Mouse (Mus musculus): ENCODE data around the gene Plekha1. TPM values are rescaled to one million over a fixed set of nuclear protein-coding genes. Genes with fewer than 3 reads are reported as not detected.

The Plekha1 gene
- 44.4 and 55.3 TPM in 2 replicates for polyA plus RNA-seq (2016; fragmentation: Nextera tagmentation; extraction: Ambion mirVana)

- Histone ChIP-seq H3K4me3 (peak within 1 kb of the TSS; percentile 91), H3K27me3 (ENCODE audit: insufficient read depth, poor library complexity, severe bottlenecking) (peaks cover 13% of the 10 kb centered on the region), H3K27ac (peak within 1 kb of the TSS; percentile 97), H3K9me3 (no peaks in the 10 kb centered on the region), H3K4me1 (peaks cover 12% of the 10 kb centered on the region; the same call in 1 of the 2 replicates), H3K36me3 (no peaks in the 10 kb centered on the region)
- under 1% methylated on average over 114 of the region's 114 CpGs for WGBS
- peak; percentile 98 for DNase-seq (ENCODE audit: low spot score)
Observed at GRCm38 (mm10) chr7:130865613-130866591, at the start of gene Plekha1. Gene Plekha1, plus strand, starts transcription at chr7:130865756.

- Histone ChIP-seq H3K36me3 (no peaks in the 10 kb centered on the region), H3K27ac (no peak overlapping the region), H3K4me3 (no peak overlapping the region), H3K4me1 (0 out of 2 replicates have a peak, but pooled peaks cover 6% of the 10 kb centered on the region), H3K9me3 (no peaks in the 10 kb centered on the region), H3K27me3 (ENCODE audit: insufficient read depth, poor library complexity, severe bottlenecking) (no peaks in the 10 kb centered on the region; the same call in 1 of the 2 replicates)
- WGBS: 85% methylated on average over 7 of the region's 7 CpGs
- DNase-seq (ENCODE audit: low spot score): no peak
Observed at GRCm38 (mm10) chr7:130816243-130816642, 49.3 kb upstream of the Plekha1 start.

GRCm38 (mm10) chr7:130818813-130819212 is 46.7 kb upstream of the Plekha1 start:
- H3K36me3 ChIP-seq: no peaks in the 10 kb centered on the region
- WGBS: 43% methylated on average over 5 of the region's 5 CpGs
- no peak overlapping the region for H3K4me3 ChIP-seq
- H3K9me3 ChIP-seq: no peaks in the 10 kb centered on the region
- H3K4me1 ChIP-seq: peaks cover 8% of the 10 kb centered on the region
- DNase-seq (ENCODE audit: low spot score): no peak
- H3K27ac ChIP-seq: no peak overlapping the region
- H3K27me3 ChIP-seq (ENCODE audit: insufficient read depth, poor library complexity, severe bottlenecking): peaks cover 16% of the 10 kb centered on the region; the same call in 1 of the 2 replicates

GRCm38 (mm10) chr7:130819624-130820023 is 45.9 kb upstream of the Plekha1 start:
- H3K9me3 ChIP-seq: no peaks in the 10 kb centered on the region
- no peaks in the 10 kb centered on the region for H3K36me3 ChIP-seq
- no peak for DNase-seq (ENCODE audit: low spot score)
- no peak overlapping the region for H3K4me3 ChIP-seq
- no peak overlapping the region for H3K27ac ChIP-seq
- H3K27me3 ChIP-seq (ENCODE audit: insufficient read depth, poor library complexity, severe bottlenecking): peaks cover 16% of the 10 kb centered on the region; the same call in 1 of the 2 replicates
- WGBS: 68% methylated on average over 10 of the region's 10 CpGs
- H3K4me1 ChIP-seq: peaks cover 16% of the 10 kb centered on the region

GRCm38 (mm10) chr7:130823992-130824391 is 41.6 kb upstream of the Plekha1 start:
- 26% methylated on average over 9 of the region's 9 CpGs for WGBS

GRCm38 (mm10) chr7:130826343-130826742 is 39.2 kb upstream of the Plekha1 start:
- DNase-seq (ENCODE audit: low spot score): no peak
- H3K27me3 ChIP-seq (ENCODE audit: insufficient read depth, poor library complexity, severe bottlenecking): peaks cover 15% of the 10 kb centered on the region; the same call in 1 of the 2 replicates
- H3K27ac ChIP-seq: no peak overlapping the region
- WGBS: 60% methylated on average over 3 of the region's 3 CpGs
- H3K4me1 ChIP-seq: peaks cover 15% of the 10 kb centered on the region
- no peaks in the 10 kb centered on the region for H3K9me3 ChIP-seq
- H3K36me3 ChIP-seq: no peaks in the 10 kb centered on the region
- no peak overlapping the region for H3K4me3 ChIP-seq

More at GRCm38 (mm10) chr7:130823992-130824391, 41.6 kb upstream of the Plekha1 start:
- no peak for DNase-seq (ENCODE audit: low spot score)
- H3K27ac ChIP-seq: no peak overlapping the region
- peaks cover 16% of the 10 kb centered on the region; the same call in 1 of the 2 replicates for H3K27me3 ChIP-seq (ENCODE audit: insufficient read depth, poor library complexity, severe bottlenecking)
- H3K9me3 ChIP-seq: no peaks in the 10 kb centered on the region
- H3K4me1 ChIP-seq: peaks cover 20% of the 10 kb centered on the region
- H3K36me3 ChIP-seq: no peaks in the 10 kb centered on the region
- no peak overlapping the region for H3K4me3 ChIP-seq

GRCm38 (mm10) chr7:130827431-130827830 is 38.1 kb upstream of the Plekha1 start:
- no peak for DNase-seq (ENCODE audit: low spot score)
- peaks cover 15% of the 10 kb centered on the region for H3K4me1 ChIP-seq
- no peak overlapping the region for H3K27ac ChIP-seq
- no peaks in the 10 kb centered on the region for H3K36me3 ChIP-seq
- no peak overlapping the region for H3K4me3 ChIP-seq
- H3K27me3 ChIP-seq (ENCODE audit: insufficient read depth, poor library complexity, severe bottlenecking): peaks cover 8% of the 10 kb centered on the region; the same call in 1 of the 2 replicates
- WGBS: 37% methylated on average over 3 of the region's 3 CpGs
- no peaks in the 10 kb centered on the region for H3K9me3 ChIP-seq

- no peaks in the 10 kb centered on the region for H3K36me3 ChIP-seq
- WGBS: 86% methylated on average over 9 of the region's 9 CpGs
Observed at GRCm38 (mm10) chr7:130827844-130828403, 37.6 kb upstream of the Plekha1 start.

GRCm38 (mm10) chr7:130828475-130828874 is 37.1 kb upstream of the Plekha1 start:
- no peaks in the 10 kb centered on the region for H3K9me3 ChIP-seq
- no peak overlapping the region for H3K27ac ChIP-seq
- H3K4me3 ChIP-seq: no peak overlapping the region
- WGBS: 76% methylated on average over 10 of the region's 10 CpGs
- DNase-seq (ENCODE audit: low spot score): no peak
- no peaks in the 10 kb centered on the region for H3K36me3 ChIP-seq
- H3K27me3 ChIP-seq (ENCODE audit: insufficient read depth, poor library complexity, severe bottlenecking): peaks cover 4% of the 10 kb centered on the region; the same call in 1 of the 2 replicates
- H3K4me1 ChIP-seq: peaks cover 15% of the 10 kb centered on the region

More at GRCm38 (mm10) chr7:130827844-130828403, 37.6 kb upstream of the Plekha1 start:
- peaks cover 4% of the 10 kb centered on the region; the same call in 1 of the 2 replicates for H3K27me3 ChIP-seq (ENCODE audit: insufficient read depth, poor library complexity, severe bottlenecking)
- H3K4me3 ChIP-seq: no peak overlapping the region
- peaks cover 15% of the 10 kb centered on the region for H3K4me1 ChIP-seq
- no peak for DNase-seq (ENCODE audit: low spot score)
- no peak overlapping the region for H3K27ac ChIP-seq
- no peaks in the 10 kb centered on the region for H3K9me3 ChIP-seq

GRCm38 (mm10) chr7:130831586-130831985 is 34.0 kb upstream of the Plekha1 start:
- DNase-seq (ENCODE audit: low spot score): no peak
- Histone ChIP-seq H3K9me3 (no peaks in the 10 kb centered on the region), H3K27me3 (ENCODE audit: insufficient read depth, poor library complexity, severe bottlenecking) (peaks cover 9% of the 10 kb centered on the region; the same call in 1 of the 2 replicates), H3K36me3 (no peaks in the 10 kb centered on the region), H3K4me1 (peaks cover 18% of the 10 kb centered on the region), H3K4me3 (no peak overlapping the region), H3K27ac (no peak overlapping the region)
- WGBS: 85% methylated on average over 5 of the region's 5 CpGs

- 27% methylated on average over 19 of the region's 21 CpGs for WGBS
- H3K4me1 ChIP-seq: peaks cover 34% of the 10 kb centered on the region
- no peaks in the 10 kb centered on the region for H3K36me3 ChIP-seq
- H3K27ac ChIP-seq: peak overlapping the region; percentile 36; the same call in 1 of the 2 replicates
- H3K9me3 ChIP-seq: no peaks in the 10 kb centered on the region
- DNase-seq (ENCODE audit: low spot score): peak; percentile 99
- H3K4me3 ChIP-seq: no peak overlapping the region
- H3K27me3 ChIP-seq (ENCODE audit: insufficient read depth, poor library complexity, severe bottlenecking): peaks cover 9% of the 10 kb centered on the region; the same call in 1 of the 2 replicates
Observed at GRCm38 (mm10) chr7:130834299-130834698, 31.3 kb upstream of the Plekha1 start.

- WGBS: 29% methylated on average over 18 of the region's 18 CpGs
- Histone ChIP-seq H3K27ac (peak overlapping the region; percentile 36; the same call in 1 of the 2 replicates), H3K4me3 (no peak overlapping the region), H3K27me3 (ENCODE audit: insufficient read depth, poor library complexity, severe bottlenecking) (peaks cover 9% of the 10 kb centered on the region; the same call in 1 of the 2 replicates), H3K9me3 (no peaks in the 10 kb centered on the region), H3K4me1 (peaks cover 34% of the 10 kb centered on the region), H3K36me3 (no peaks in the 10 kb centered on the region)
- DNase-seq (ENCODE audit: low spot score): no peak
Observed at GRCm38 (mm10) chr7:130834958-130835861, 30.3 kb upstream of the Plekha1 start.
